Mouse (Mus musculus): ENCODE measurements around the gene Ddx46. TPM values are rescaled to one million over a fixed set of nuclear protein-coding genes. Genes with fewer than 3 reads are reported as not detected.
A peak's percentile ranks its signal among the peaks of the same experiment; 100 is the strongest.
"Not testable (repeated sequence)": the region's sequence is repeated elsewhere in the genome, so short reads cannot be mapped to it uniquely, and the experiment has no call there.

The Ddx46 gene
- total RNA-seq, 2 experiments from 2014 or later = 40.5 to 52.9 TPM

DNA sequence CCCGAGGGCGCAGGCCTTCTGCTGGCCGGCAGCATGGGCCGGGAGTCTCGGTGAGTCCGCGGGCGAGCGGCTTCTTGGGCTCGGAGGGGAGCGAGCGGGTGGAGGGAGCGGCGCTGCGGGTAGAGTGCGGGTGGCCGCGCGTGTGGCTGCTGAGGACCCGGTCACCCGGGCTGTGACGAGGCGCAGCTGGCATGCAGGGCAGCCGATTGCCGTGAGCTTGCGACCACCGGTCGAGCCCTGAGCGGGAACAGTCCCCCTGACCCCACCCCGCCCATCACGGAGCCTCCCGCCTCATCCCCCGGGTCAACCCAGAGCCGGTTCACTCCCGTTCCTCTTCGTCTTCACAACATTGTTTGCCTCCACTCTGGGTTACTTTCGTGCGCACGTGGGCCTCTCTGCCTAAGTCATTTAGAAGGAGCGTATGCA, 332 bp downstream of the Ddx46 start:
- DNase-seq (ENCODE audit: low spot score in 2 of 2) = no peak
- intact Hi-C loops (cut with DNase I) = loop anchor here (2.0 kb wide), 1 partner anchor 34 kb away; no protein-coding TSS in a partner anchor

DNA sequence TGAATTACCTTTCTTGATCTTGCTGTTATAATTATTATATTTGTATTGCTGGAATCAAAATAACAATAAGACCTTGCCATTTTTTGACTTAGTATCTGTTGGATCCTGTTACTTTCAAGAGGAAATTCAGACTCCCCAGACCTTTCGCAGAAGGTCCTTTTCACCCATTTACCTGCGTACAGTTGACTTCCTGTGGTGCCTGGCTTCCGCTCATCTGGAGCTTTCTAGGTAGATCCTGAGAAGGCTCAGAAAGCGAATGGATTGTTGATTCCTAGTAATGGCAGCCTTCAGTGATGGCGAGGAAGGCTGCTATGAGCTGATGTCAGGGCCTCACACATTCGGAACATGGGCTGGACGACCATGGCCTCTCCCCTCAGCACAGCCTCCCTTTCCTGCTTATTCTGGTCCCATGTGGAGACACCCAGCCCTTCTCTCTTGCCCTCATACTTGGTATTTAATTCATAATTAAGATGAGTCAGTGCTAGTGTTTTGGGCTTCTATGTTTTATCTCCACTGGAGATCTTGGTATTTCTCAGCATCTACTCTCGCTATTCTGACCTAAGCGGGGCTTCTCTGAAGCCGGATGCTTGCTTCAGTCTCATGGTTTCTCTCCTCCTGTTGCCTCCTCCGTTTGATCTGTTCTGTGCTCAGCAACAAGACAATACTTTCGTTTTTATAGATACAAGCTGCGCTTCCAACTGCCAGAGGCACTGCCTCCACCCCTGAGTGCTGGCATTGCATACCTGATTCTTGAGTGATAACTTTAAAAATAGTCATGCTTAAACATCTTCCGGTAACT, 1.6 kb downstream of the Ddx46 start:
- no peak for DNase-seq (ENCODE audit: low spot score in 2 of 2)
- intact Hi-C loops (cut with DNase I) = no loop called here

DNA sequence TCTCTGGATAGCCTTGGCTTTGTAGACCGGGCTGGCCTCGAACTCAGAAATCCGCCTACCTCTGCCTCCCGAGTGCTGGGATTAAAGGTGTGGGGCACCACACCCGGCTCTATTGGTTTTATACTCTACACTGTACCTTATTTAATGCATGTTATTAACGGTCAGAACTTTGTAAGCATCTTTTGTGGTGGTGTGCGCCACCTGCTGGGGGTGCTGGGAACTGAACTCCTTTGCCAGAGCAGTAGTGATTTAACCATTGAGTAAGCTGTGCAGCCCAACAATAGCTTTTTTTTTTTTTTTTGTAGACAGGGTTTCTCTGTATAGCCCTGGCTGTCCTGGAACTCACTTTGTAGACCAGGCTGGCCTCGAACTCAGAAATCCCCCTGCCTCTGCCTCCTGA, 5.7 kb downstream of the Ddx46 start:
- peak; percentile 61 to 65 for DNase-seq (ENCODE audit: low spot score in 2 of 2)
- intact Hi-C loops (cut with DNase I) = not testable (repeated sequence)

DNA sequence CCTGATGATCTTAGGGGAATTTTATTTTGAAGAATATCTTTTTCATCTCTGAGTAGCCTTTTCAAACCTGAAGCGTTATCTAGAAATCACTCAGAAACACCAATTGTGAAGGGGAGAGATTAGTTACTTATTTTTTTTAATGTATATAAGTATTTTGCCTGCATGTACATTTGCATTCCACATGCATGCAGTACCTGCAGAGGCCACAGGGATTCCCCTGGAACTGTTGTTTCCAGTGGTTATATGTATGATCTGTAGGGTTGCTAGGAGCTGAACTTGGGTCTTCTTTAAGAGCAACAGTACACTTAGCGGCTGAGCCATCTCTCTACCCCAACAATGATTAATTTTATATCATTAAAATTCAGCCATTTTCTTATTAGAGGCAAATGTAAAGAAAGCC, 9.7 kb downstream of the Ddx46 start:
- DNase-seq (ENCODE audit: low spot score in 2 of 2) = no peak
- intact Hi-C loops (cut with DNase I) = no loop called here

DNA sequence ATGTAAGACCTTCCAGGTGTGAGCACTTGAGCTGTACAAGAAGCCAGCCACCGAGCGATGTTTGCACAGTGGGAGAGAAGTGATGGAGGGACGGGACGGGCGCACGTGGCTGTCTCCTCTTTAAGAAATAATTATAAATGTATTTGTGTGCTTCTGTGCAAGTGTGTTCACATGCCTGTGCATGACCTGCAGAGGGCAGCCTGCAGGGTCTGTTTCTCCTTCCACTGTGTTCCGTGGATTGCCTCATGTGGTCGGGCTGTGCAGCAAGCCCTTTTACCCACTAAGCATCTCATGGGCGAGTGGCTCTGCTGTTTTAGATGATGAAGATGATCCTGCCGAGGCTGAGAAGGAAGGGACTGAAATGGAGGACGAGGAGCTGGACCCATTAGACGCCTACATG, 15.3 kb downstream of the Ddx46 start:
- intact Hi-C loops (cut with DNase I) = no loop called here
- DNase-seq (ENCODE audit: low spot score in 2 of 2) = no peak

DNA sequence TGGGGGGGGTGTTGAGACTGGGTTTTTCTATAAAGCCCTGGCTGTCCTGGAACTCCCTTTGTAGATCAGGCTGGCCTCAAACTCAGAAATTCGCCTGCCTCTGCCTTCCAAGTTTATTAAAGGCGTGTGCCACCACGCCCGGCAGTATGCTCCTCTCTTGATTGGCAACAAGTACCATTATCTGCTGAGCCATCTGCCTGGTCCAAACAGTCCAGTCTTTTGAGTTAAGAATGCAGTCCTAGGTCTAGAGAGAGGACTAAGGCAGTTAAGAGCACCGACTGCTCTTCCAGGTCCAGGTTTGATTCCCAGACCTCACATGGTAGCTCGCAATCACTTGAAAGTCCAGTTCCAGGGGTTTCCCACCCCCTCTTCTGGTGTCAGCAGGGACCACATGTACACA, 16.2 kb downstream of the Ddx46 start:
- intact Hi-C loops (cut with DNase I) = no loop called here
- DNase-seq (ENCODE audit: low spot score in 2 of 2) = no peak

DNA sequence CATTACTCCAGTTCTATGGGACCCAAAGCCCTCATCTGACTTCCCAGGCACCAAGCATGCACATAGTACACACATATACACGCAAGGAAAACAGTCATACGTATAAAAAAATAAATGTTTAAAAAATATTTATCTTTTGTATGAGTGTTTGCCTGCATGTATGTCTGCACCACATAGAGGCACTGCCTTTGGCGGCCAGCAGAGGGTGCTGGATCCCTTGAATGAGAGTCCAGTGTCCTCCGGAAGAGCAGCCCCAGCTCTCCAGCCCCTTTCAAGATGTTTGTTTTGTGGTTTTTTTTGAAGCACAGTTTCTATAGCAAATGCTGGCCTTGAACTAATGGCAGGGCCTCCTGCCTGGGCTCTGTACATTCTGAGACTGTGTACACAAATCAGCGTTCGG, 33.7 kb downstream of the Ddx46 start:
- intact Hi-C loops (cut with DNase I) = no loop called here
- no peak for DNase-seq (ENCODE audit: low spot score in 2 of 2)

DNA sequence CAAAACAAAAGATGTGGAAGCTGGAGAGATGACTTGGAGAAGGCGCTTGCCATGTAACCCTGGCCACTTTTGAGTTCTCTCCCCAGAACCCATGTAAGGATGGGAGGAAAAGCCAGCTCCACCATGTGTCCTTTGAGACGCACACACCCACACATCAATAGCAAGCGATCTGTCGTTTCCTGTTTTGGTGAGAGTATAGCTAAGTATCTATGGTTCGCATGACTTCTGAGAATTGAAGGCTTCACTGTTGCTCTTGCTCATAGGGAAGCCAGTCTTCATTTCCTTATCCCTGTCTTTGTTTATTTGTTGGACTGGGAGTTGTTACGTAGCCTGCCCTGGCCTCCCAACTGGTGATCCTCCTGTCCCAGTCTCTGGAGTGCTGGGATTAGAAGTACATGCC, 37.9 kb downstream of the Ddx46 start:
- intact Hi-C loops (cut with DNase I) = no loop called here
- DNase-seq (ENCODE audit: low spot score in 2 of 2) = no peak

DNA sequence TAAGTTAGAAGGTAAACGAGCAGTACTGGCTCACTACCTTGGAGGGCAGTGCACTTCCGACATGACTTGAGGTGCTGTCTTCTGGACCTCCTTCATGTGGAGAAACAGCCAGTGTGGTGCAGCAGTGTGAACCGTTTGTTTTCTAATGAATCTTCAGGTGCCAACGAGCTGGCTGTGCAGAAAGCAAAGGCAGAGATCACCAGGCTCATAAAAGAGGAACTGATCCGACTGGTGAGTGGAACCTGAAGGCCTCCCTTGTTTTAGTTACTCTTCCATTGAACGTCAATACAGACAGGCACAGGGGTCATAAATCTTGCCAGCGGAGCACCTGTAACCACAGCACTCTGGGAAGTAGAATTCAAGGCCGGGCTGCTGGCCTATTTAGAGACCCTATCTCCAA, 42.5 kb downstream of the Ddx46 start:
- DNase-seq (ENCODE audit: low spot score in 2 of 2) = no peak
- intact Hi-C loops (cut with DNase I) = no loop called here

DNA sequence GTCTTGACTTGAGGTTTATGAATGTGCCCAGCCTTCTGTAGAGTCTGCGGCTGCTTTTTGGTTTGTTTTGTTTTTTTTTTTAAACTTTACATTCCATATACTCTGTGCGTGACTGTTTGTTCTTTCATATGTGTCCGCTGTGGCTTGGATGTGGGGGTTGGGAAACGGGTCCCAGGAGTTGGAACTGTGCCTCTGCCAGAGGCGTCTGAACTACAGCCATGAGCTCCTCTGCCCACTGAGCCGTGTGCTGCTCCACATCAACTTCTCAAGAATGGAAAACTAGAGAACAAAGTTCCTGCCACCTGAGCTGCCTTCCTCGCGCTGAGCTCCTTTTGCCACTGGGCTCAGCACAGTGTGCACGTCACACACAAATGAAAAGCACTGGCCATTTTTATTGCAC, 47.4 kb downstream of the Ddx46 start:
- intact Hi-C loops (cut with DNase I) = no loop called here

DNA sequence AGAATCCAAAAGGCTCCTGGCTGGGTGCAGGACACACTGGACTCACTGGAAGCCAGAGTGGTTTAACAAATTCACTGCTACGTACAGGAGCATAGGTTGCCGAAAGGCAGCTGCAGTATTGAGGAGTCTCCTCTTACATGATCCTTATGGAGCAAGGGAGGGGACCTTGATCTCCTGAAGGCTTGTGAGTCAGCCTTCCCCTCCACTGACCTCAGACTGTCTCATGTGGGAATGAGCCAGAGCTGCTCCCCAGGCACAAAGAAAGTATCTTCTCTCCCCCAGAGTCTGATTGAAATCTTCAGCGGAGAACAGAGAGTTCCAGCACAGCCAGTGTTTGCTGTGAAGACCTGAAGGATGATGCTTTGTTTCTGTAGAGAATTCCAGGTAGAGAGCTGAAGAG, 48.8 kb downstream of the Ddx46 start:
- intact Hi-C loops (cut with DNase I) = no loop called here

More for the DNA sequence above, 47.4 kb downstream of the Ddx46 start:
- DNase-seq (ENCODE audit: low spot score in 2 of 2) = no peak

DNA sequence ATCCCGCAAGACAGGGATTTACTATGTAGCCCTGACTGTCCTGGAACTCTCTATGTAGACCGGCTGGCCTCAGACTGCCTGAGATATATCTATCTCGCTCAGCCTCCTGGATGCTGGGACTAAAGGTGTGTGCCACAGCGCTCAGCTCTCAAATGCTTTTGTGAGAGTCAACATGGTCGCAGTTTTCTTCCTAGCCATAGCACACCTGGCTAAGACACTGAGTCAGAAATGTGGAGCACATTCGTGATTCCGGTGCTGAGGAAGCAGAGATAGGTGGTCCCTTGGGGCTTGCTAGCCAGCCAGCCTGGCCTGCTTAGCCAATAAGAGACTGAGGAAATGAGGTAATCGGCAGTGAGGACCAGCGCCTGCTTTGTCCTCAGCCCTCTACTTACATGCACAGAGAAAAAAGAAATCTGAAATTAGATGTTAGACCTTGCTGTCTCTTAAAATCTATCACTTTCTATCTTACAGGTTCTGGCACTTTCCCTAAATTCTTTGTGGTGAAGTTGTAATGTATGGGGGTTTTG, 51.3 kb downstream of the Ddx46 start:
- intact Hi-C loops (cut with DNase I) = no loop called here
- no peak for DNase-seq (ENCODE audit: low spot score in 2 of 2)

More for the DNA sequence above, 48.8 kb downstream of the Ddx46 start:
- no peak for DNase-seq (ENCODE audit: low spot score in 2 of 2)

DNA sequence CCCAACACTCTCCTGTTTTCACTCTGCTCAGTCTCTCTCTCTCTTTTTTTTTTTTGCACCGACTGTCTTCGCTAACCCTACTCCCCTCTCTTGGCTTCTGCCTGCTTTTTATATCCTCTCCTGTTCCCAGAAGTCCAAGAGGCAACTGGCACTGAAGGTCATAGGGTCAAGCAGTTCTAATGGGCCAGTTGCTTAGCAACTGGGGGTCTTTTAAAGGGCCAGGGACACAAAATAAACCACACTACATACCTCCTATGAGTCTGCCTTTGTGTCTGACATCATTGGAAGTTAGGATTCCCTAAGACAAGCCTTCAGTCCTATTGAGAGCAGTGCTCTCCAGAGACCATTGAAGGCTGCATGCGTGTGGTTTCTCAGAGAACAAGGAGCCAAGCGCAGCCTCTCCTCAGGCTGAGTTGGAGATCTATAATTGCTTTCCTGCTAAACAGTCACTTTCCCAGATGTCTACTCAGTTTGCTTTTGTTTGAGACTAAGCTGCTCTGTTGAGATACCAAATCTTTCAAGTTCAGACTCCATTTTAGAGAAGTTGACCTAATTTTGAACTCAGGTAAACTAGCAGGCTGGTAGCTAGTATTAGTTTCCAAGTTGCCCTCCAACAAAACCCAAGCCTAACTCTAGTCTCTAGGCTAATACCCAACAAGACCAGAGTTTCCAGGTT, 53.2 kb downstream of the Ddx46 start:
- no peak for DNase-seq (ENCODE audit: low spot score in 2 of 2)
- intact Hi-C loops (cut with DNase I) = no loop called here

DNA sequence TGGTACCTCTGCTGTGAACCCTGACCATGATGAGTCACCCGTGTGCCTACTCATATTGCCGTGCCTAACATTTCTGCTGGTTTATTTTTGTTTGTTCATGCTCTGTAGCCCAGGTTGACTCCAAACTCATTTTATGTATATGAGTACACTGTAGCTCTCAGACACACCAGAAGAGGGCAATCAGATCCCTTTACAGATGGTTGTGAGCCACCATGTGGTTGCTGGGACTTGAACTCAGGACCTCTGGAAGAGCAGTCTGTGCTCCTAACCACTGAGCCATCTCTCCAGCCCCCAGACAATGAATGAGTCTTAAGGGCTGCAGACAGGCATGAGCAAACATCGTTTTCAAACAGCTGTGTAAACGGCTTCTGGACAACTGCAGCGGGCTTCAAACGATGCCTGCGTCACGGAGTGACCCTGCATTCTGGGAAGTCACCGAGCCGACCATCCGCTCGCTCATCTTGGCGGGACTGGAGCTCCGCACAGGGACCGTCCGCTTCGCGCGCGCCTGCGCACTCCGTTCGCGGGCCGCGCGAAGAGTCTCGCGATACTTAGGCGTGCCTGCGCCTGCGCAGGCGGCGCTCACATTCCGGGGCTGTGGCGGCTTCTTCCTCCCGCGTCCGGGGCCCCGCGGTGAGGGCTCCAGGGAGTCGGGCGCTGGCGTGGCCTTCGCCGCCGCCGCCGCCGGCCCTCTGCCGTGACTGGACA, 57.9 kb downstream of the Ddx46 start, which contains the start of gene B230219D22Rik:
B230219D22Rik (plus strand) TSS at position 590 of the 708 bp plus-strand sequence.
- DNase-seq (ENCODE audit: low spot score in 2 of 2) = peak; percentile 88 to 90
- intact Hi-C loops (cut with DNase I) = loop anchor here (1.0 to 2.0 kb wide), 2 partner anchors 22 to 35 kb away; partner anchors contain the start of genes Pcbd2 and Txndc15

DNA sequence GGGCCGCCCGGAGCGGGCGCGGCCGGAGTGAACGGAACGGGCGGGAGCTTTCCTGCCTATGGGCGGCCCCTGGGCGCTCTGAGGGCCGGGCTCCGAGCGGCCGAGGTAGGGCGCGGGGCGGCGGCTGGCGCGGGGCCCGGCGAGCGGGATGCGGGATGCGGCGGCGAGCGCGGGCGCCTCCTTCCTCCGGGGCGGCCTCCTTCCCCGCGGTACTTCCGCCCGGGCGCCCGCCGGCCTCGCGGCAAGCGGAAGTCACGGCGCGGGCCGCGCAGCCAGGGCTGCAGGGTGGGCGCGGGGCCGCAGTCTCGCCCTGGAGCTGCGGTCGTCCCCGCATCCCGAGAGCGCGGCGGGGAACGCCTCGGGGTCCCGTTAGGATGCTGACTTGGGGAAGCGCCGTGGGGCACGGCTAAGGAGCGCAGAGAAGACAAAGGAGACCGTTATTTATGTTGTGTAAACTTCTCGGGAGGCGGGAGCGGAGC, 58.5 kb downstream of the Ddx46 start:
- intact Hi-C loops (cut with DNase I) = loop anchor here (2.0 kb wide), 1 partner anchor 22 kb away; the partner anchor contains the start of gene Txndc15
- no peak for DNase-seq (ENCODE audit: low spot score in 2 of 2)

DNA sequence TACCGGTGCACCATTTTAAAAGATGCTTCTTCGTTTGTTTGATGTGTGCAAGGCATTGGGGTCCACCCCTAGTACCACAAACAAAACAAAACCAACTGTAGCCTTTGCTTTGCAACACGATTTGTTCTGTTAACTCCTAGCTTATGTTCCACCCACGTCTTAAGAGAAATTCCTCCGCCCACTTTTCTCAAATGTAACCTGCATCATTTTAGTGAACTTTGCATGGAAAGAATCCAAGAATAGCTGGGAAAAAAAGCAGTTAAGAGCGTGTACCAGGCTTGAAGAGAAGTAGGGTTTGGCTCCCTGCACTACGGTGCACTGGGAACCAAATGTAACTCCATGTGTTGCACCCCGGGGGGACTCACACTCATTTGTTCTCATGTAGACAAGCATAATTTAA, 59.3 kb downstream of the Ddx46 start:
- DNase-seq (ENCODE audit: low spot score in 2 of 2) = no peak
- intact Hi-C loops (cut with DNase I) = no loop called here

DNA sequence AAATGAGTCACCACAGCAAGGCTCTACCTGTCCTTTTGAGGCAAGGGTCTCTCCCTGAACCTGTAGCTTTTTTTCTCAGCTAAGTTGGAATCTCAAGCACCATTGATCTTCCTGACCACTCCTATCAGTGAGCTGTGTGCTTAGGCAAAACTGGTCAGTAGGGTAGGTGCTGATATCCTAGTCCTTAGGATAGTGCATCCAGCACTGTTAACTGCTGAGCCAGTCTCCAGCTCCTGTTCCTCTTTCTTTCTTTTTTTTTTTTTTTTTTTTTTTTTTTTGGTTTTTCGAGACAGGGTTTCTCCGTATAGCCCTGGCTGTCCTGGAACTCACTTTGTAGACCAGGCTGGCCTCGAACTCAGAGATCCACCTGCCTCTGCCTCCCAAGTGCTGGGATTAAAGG, 61.2 kb downstream of the Ddx46 start:
- intact Hi-C loops (cut with DNase I); DNase-seq (ENCODE audit: low spot score in 2 of 2): not testable (repeated sequence)

DNA sequence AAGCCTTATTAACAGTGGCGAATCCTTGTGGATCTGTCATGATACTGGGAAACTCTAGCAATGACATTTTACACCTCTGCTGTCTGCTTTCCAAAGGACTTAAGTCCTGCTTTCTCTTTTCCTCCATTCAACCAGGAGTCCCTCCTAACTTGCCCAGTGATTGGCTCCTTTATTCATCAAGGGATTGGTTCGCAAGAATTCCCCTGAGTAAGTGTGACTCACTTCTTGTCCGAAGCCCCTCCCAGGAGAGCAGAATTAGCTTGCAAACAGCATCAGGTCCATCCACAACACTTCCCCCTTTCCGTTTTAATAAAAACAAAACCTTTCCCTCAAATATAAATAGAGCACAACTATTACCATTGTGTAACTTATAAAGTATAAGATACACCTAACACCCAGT, 69.5 kb downstream of the Ddx46 start:
- no peak for DNase-seq (ENCODE audit: low spot score in 2 of 2)
- intact Hi-C loops (cut with DNase I) = no loop called here

DNA sequence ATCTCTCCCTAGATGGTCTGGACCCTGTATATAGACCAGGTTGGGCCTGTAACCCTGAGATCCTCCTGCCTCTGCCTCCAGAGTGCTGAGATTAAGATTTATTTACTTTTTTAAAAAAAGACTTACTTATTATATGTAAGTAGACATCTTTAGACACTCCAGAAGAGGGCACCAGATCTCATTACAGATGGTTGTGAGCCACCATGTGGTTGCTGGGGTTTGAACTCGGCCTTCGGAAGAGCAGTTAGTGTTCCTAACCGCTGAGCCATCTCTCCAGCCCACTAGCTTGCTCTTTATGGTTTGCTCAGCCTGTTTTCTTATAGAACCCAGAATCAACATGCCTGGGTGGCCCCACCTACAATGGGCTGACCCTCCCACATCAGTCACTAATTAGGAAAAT, 78.0 kb downstream of the Ddx46 start:
- DNase-seq (ENCODE audit: low spot score in 2 of 2) = no peak
- intact Hi-C loops (cut with DNase I) = no loop called here
